Mouse (Mus musculus) limb, embryonic 12.5 days (tissue): ENCODE measurements around the gene Cd209a. TPM values are rescaled to one million over a fixed set of nuclear protein-coding genes. Genes with fewer than 3 reads are reported as not detected.
"Not testable (repeated sequence)": the region's sequence is repeated elsewhere in the genome, so short reads cannot be mapped to it uniquely, and the experiment has no call there.

Experiments used
- ATAC-seq: fragments of 200-750 bp; cut with Nextera tagmentation; 2 replicates; pipeline ENCODE4 v1.8.0; 2017; ENCODE audit warnings: low read depth, moderate TSS enrichment; ENCODE audit not compliant: insufficient number of reproducible peaks, insufficient read depth, low FRiP score, low TSS enrichment
- H3K27ac ChIP-seq: fragments of 300-500 bp; sonication (generic); 2 replicates; pipeline ENCODE4 v1.5.1; 2016; ENCODE audit warnings: mild to moderate bottlenecking, moderate library complexity
- H3K27me3 ChIP-seq: fragments of 300-500 bp; sonication (generic); 2 replicates; pipeline ENCODE4 v1.6.1; 2016; ENCODE audit warnings: mild to moderate bottlenecking, moderate library complexity
- H3K36me3 ChIP-seq: fragments of 300-500 bp; sonication (generic); 2 replicates; pipeline ENCODE4 v1.6.1; 2016; ENCODE audit warnings: mild to moderate bottlenecking, moderate library complexity
- H3K4me1 ChIP-seq: fragments of 300-500 bp; sonication (generic); replicated peaks from 2 replicates; pipeline ENCODE4 v1.6.1; 2016
- H3K4me2 ChIP-seq: fragments of 300-500 bp; sonication (generic); 2 replicates; pipeline ENCODE4 v1.6.1; 2016; ENCODE audit warnings: mild to moderate bottlenecking, moderate library complexity
- H3K4me3 ChIP-seq: fragments of 300-500 bp; sonication (generic); replicated peaks from 2 replicates; pipeline ENCODE4 v1.5.1; 2016; ENCODE audit warnings: mild to moderate bottlenecking
- H3K9ac ChIP-seq: fragments of 300-500 bp; sonication (generic); replicated peaks from 2 replicates; pipeline ENCODE4 v1.6.1; 2016; ENCODE audit warnings: mild to moderate bottlenecking, moderate library complexity
- H3K9me3 ChIP-seq: fragments of 300-500 bp; sonication (generic); 2 replicates; pipeline ENCODE4 v1.6.1; 2016; ENCODE audit warnings: mild to moderate bottlenecking, moderate library complexity
- WGBS: fragments of 180-500 bp; shearing (Covaris S2); methylation state at CpG from one replicate; pipeline ENCODE4 v1.1.7; 2016; 5-methylcytosine and 5-hydroxymethylcytosine counted together
- polyA plus RNA-seq: library from polyadenylated mRNA; unstranded; fragments of >200 nt; fragmentation: Nextera tagmentation; extraction: Ambion mirVana; gene quantifications from 2 replicates; pipeline ENCODE4 v1.2.1, GENCODE M21; 2016

Gene Cd209a
- polyA plus RNA-seq = not detected in 2 replicates

- Histone ChIP-seq H3K4me2 (no peak within 1 kb of the TSS), H3K27me3 (no peaks in the 10 kb centered on the region)
- 92% methylated on average over 4 of the region's 4 CpGs for WGBS
Measured at GRCm38 (mm10) chr8:3748761-3749160, at the start of gene Cd209a. Gene Cd209a, minus strand, starts transcription at chr8:3748984.

GRCm38 (mm10) chr8:3768641-3769040 is 19.9 kb upstream of the Cd209a start:
- H3K9ac ChIP-seq, ATAC-seq, H3K4me1 ChIP-seq, H3K4me3 ChIP-seq, H3K4me2 ChIP-seq, H3K27ac ChIP-seq, H3K36me3 ChIP-seq, H3K27me3 ChIP-seq: not testable (repeated sequence)
- peaks cover 26% of the 10 kb centered on the region for H3K9me3 ChIP-seq
- WGBS = 83% methylated on average over 5 of the region's 5 CpGs

More at GRCm38 (mm10) chr8:3748761-3749160, at the start of gene Cd209a:
- no peak for ATAC-seq
- Histone ChIP-seq H3K4me3 (no peak within 1 kb of the TSS), H3K9me3 (peaks cover 6% of the 10 kb centered on the region), H3K27ac (no peak within 1 kb of the TSS), H3K9ac (no peak within 1 kb of the TSS), H3K4me1 (no peaks in the 10 kb centered on the region), H3K36me3 (no peaks in the 10 kb centered on the region)

- no peak overlapping the region for H3K27ac ChIP-seq
- WGBS = 70% methylated on average over 18 of the region's 18 CpGs
- no peaks in the 10 kb centered on the region for H3K36me3 ChIP-seq
- H3K9ac ChIP-seq = no peak overlapping the region
- peaks cover 7% of the 10 kb centered on the region; the same call in 1 of the 2 replicates for H3K9me3 ChIP-seq
- H3K4me1 ChIP-seq = no peaks in the 10 kb centered on the region
- no peaks in the 10 kb centered on the region for H3K27me3 ChIP-seq
- no peak overlapping the region for H3K4me2 ChIP-seq
- no peak overlapping the region for H3K4me3 ChIP-seq
- ATAC-seq = peak; percentile 100
Measured at GRCm38 (mm10) chr8:3754261-3754850, 5.6 kb upstream of the Cd209a start.

GRCm38 (mm10) chr8:3736947-3737346 is 11.8 kb downstream of the Cd209a start:
- no peak for ATAC-seq

DNA sequence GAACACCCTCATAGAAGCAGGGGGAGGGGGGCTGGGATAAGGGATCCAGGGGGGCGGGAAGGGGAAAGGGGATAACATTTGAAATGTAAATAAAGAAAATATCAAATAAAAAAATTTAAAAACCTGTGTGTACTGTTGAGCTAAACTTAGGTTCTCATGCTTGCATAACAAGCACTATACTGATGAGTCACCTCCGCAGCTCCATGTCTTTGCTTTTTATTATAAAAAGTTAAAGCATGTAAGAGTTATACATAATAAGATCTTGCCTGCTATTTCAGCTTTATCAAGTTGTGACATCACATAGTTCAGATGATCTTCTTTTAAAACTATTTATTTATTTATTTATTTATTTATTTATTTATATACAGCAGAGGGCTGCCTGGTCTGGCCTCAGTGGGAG is 13.2 kb downstream of the Cd209a start:
- Histone ChIP-seq H3K27ac (no peak overlapping the region), H3K4me2 (no peak overlapping the region), H3K9me3 (no peaks in the 10 kb centered on the region), H3K4me3 (no peak overlapping the region), H3K4me1 (no peaks in the 10 kb centered on the region), H3K36me3 (no peaks in the 10 kb centered on the region), H3K27me3 (no peaks in the 10 kb centered on the region), H3K9ac (no peak overlapping the region)
- WGBS = 96% methylated on average over 2 of the region's 2 CpGs
- no peak for ATAC-seq

More at GRCm38 (mm10) chr8:3736947-3737346, 11.8 kb downstream of the Cd209a start:
- Histone ChIP-seq H3K4me3 (no peak overlapping the region), H3K4me2 (no peak overlapping the region), H3K36me3 (no peaks in the 10 kb centered on the region), H3K27me3 (no peaks in the 10 kb centered on the region), H3K9ac (no peak overlapping the region), H3K9me3 (no peaks in the 10 kb centered on the region), H3K4me1 (no peaks in the 10 kb centered on the region), H3K27ac (no peak overlapping the region)
- WGBS = 91% methylated on average over 2 of the region's 2 CpGs

DNA sequence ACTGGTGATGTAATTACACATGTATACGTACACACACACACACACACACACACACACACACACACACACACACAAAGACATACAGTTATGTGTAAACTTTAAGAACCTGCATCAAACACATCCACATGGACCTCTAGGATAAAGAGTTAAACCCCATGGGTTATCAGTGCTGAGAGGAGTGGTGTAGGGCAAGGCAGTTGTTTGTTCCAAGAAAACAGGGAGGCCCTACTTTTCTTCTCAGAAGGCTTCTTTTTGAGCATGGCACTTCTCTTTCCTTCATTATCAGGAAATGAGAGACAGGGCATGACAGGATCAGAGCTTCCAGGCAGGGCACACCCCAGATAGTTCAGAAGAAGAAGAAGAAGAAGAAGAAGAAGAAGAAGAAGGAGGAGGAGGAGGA is 14.7 kb downstream of the Cd209a start:
- 38% methylated on average over 1 of the region's 1 CpGs for WGBS
- no peak for ATAC-seq
- Histone ChIP-seq H3K9ac (no peak overlapping the region), H3K27ac (no peak overlapping the region), H3K27me3 (no peaks in the 10 kb centered on the region), H3K4me3 (no peak overlapping the region), H3K36me3 (no peaks in the 10 kb centered on the region), H3K4me2 (no peak overlapping the region), H3K4me1 (no peaks in the 10 kb centered on the region), H3K9me3 (no peaks in the 10 kb centered on the region)

DNA sequence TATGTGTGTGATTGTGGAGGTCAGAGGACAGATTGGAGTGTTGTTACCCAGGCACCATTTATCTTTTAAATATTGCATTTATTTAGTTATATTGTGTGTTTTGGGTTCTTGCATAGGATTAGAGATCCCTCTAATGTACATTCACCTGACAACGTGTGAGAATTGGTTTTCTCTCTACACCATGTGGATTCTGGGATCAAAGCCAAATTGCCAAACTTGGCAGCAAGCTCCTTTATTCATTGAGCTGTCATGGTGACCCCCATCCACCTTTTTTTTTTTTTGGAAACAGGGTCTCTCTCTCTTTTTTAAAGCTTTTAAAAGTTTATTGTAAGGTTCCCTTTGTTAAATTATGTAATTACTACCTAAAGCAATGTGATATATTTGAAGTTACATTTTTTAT is 27.7 kb downstream of the Cd209a start:
- Histone ChIP-seq H3K27ac (no peak overlapping the region), H3K9ac (no peak overlapping the region), H3K4me2 (no peak overlapping the region), H3K9me3 (no peaks in the 10 kb centered on the region), H3K4me3 (no peak overlapping the region), H3K4me1 (no peaks in the 10 kb centered on the region), H3K36me3 (no peaks in the 10 kb centered on the region), H3K27me3 (no peaks in the 10 kb centered on the region)
- WGBS = 45% methylated on average over 1 of the region's 1 CpGs
- no peak for ATAC-seq

DNA sequence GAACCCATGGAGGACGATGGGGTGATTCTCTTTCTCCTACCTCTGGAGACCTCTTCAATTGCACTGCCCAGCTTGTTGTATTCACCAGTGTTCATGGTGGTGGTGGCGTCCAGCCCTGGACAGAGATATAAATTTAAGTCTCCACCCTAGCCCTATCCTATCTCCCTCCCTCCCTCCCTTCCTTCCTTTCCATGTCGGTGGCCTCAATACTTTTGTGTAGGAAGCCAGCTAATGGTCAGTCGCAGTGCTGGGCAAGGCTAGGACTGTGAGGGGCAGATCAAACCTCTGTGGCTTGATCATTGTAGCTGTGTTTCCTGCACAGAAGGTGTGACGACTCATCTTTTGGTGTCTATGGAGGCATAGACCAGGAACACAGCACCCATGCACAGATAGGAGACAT is 28.2 kb downstream of the Cd209a start, which contains the start of gene Clec4g:
TSS of gene Clec4g (minus strand) at position 101 of the 400 bp plus-strand sequence.
- no peaks in the 10 kb centered on the region for H3K4me1 ChIP-seq
- H3K9ac ChIP-seq = no peak within 1 kb of the TSS
- H3K27ac ChIP-seq = no peak within 1 kb of the TSS
- no peak for ATAC-seq
- H3K36me3 ChIP-seq = no peaks in the 10 kb centered on the region
- no peak within 1 kb of the TSS for H3K4me2 ChIP-seq
- H3K27me3 ChIP-seq = no peaks in the 10 kb centered on the region
- H3K4me3 ChIP-seq = no peak within 1 kb of the TSS
- 69% methylated on average over 5 of the region's 5 CpGs for WGBS
- H3K9me3 ChIP-seq = no peaks in the 10 kb centered on the region

DNA sequence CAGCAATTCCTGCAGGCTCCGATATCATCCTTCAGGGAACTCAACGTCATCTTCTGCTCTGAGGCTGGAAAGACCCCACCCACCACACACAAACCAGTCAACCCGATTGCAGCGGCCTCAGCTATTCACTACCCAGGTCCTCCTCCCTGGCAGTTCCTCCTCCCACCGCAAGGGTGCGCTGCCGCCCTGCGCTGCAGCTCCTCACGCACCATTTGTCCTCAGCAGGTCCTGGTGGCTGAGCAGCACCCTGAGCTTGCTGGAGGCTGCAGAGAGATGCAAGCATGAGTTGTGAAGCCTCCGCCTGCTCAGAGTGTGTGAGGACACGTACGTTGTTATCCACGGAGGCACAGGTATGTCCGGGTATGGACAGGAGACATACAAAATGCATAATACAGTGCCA is 30.2 kb downstream of the Cd209a start:
- WGBS = 17% methylated on average over 14 of the region's 14 CpGs

DNA sequence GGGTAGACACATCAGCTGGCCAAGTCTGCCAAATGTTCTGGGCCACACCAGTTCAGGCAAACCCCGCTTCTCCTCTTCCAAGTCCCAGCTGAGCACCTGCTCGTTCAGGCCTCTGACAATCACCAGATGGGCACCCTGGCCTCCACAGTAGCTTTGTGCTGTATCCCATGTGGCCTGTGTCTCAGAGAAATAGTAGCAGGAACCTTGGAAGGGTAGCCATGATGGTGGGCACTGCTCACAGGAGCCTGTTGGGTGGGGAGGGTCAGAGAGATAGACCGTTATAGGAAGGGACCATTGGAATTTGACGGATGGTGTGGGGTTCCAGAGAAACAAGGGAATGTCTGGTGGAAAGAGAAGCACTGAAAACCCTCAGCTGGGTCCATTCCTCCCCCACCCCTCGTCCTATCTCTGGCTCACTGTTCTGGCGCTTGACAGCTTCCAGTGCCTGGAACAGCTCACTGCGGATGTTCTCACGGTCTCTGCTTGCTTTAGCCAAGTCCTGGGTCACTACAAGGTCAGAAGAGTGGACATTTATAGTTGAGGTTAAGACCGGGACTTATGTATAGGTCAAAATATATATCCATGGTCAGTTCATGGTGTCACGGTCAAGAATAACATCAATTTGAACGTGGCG is 31.3 kb downstream of the Cd209a start:
- H3K27me3 ChIP-seq = no peaks in the 10 kb centered on the region
- no peak overlapping the region for H3K4me2 ChIP-seq
- no peaks in the 10 kb centered on the region for H3K4me1 ChIP-seq
- H3K4me3 ChIP-seq = no peak overlapping the region
- WGBS = 82% methylated on average over 12 of the region's 12 CpGs
- no peak overlapping the region for H3K9ac ChIP-seq
- H3K27ac ChIP-seq = no peak overlapping the region
- H3K9me3 ChIP-seq = no peaks in the 10 kb centered on the region
- no peaks in the 10 kb centered on the region for H3K36me3 ChIP-seq
- ATAC-seq = no peak

More for the DNA sequence above, 30.2 kb downstream of the Cd209a start:
- Histone ChIP-seq H3K27ac (no peak overlapping the region), H3K4me2 (no peak overlapping the region), H3K36me3 (no peaks in the 10 kb centered on the region), H3K9me3 (no peaks in the 10 kb centered on the region), H3K4me1 (no peaks in the 10 kb centered on the region), H3K4me3 (no peak overlapping the region), H3K27me3 (no peaks in the 10 kb centered on the region), H3K9ac (no peak overlapping the region)
- ATAC-seq = no peak

GRCm38 (mm10) chr8:3711646-3712045 is 37.1 kb downstream of the Cd209a start:
- no peak for ATAC-seq
- Histone ChIP-seq H3K9me3 (no peaks in the 10 kb centered on the region), H3K9ac (no peak overlapping the region), H3K4me2 (no peak overlapping the region), H3K27ac (no peak overlapping the region), H3K36me3 (no peaks in the 10 kb centered on the region), H3K4me3 (no peak overlapping the region), H3K27me3 (no peaks in the 10 kb centered on the region), H3K4me1 (no peaks in the 10 kb centered on the region)
- 61% methylated on average over 2 of the region's 2 CpGs for WGBS

DNA sequence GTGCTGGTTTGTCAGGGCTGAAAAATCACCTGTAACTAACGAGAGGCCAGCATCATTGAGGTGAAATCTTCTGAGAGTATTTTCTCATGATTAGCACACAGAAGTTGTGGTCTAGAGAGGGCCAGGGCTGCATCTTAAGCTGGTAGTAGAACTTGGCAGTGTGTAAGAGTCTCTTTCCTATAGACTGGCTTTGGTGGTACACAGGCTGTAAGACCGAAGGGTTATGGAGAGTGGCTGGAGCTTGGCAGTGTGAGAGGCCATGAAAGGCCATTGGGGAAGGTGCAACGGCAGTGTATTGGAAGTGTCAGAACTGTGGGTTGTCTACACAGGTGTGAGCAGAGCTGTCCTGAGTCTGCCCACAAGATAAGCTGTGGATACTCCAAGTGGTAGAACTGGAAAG is 38.5 kb downstream of the Cd209a start:
- ATAC-seq = no peak
- Histone ChIP-seq H3K36me3 (no peaks in the 10 kb centered on the region), H3K4me1 (no peaks in the 10 kb centered on the region), H3K4me2 (no peak overlapping the region), H3K27ac (no peak overlapping the region), H3K4me3 (no peak overlapping the region), H3K9ac (no peak overlapping the region), H3K27me3 (no peaks in the 10 kb centered on the region), H3K9me3 (no peaks in the 10 kb centered on the region)
- 80% methylated on average over 3 of the region's 3 CpGs for WGBS
